Mouse (Mus musculus): Measurements from ENCODE around the gene Mertk. TPM values are rescaled to one million over a fixed set of nuclear protein-coding genes. Genes with fewer than 3 reads are reported as not detected.

The Mertk gene
- total and polyA plus RNA-seq, 3 experiments = 0.05 TPM; not detected in 2

DNA sequence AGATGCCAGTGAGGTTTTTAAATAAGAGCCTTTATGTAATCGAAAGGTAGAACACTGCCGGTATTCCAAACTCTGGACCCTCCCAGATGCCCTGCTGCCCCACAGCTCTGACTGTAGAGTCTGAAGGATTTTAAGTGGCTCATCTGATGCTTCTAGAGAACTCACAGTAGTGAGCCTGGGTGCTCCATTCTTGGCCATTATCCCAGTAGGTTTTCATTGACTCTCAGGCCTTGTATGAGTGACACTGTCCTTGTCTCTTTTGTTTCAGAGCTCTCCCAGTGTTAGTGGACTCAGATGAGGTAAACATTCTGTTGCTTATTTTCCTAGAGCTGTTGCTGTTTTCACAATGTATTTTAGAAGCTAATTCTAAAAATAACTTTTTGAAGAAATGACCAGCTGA is 151.3 kb downstream of the Mertk start:
- TF ChIP-seq MXI1 (IDR thresholded peaks at IDR 0.05; ENCODE audit: low read depth, low read length) = no peak
- no peak for TF ChIP-seq PAX5 (IDR thresholded peaks at IDR 0.05; ENCODE audit: low read length)
- no peak for TF ChIP-seq HCFC1 (IDR thresholded peaks at IDR 0.05; ENCODE audit: low read depth, low read length)
- TF ChIP-seq EP300 (IDR thresholded peaks at IDR 0.05; ENCODE audit: low read length) = no peak
- no peak for TF ChIP-seq RCOR1 (conservative IDR thresholded peaks at IDR 0.05; ENCODE audit: low read depth, low read length)
- no peak for TF ChIP-seq E2F4 (IDR thresholded peaks at IDR 0.05; ENCODE audit: insufficient replicate concordance, low read depth, low read length)
- no peak for TF ChIP-seq CHD1 (IDR thresholded peaks at IDR 0.05; ENCODE audit: low read depth, low read length)
- TF ChIP-seq SMC3 (IDR thresholded peaks at IDR 0.05; ENCODE audit: low read depth, low read length) = no peak
- no peak for TF ChIP-seq SIN3A (IDR thresholded peaks at IDR 0.05; ENCODE audit: low read length)
- no peak for TF ChIP-seq JUND (conservative IDR thresholded peaks at IDR 0.05; ENCODE audit: low read depth, low read length)
- no peak for TF ChIP-seq POLR2AphosphoS2 (IDR thresholded peaks at IDR 0.05; ENCODE audit: low read depth, low read length)
- no peak for TF ChIP-seq ZC3H11A (IDR thresholded peaks at IDR 0.05; ENCODE audit: low read depth, low read length)
- Histone ChIP-seq H3K9me3 (replicated peaks; ENCODE audit: low read length) (no peaks in the 10 kb centered on the region), H3K27me3 (replicated peaks) (no peaks in the 10 kb centered on the region), H3K27ac (ENCODE audit: insufficient read depth, low read depth) (no peak overlapping the region), H3K4me1 (ENCODE audit: control insufficient read depth in 1 of 2, insufficient read depth in 2 of 2) (peaks cover 0 to 6% of the 10 kb centered on the region in 2 experiments; a peak in 2 of 4 replicates), H3K36me3 (replicated peaks in 1 of 2; ENCODE audit: control insufficient read depth in 1 of 2, insufficient read depth in 1 of 2, low read length in 1 of 2) (peaks cover 14 to 64% of the 10 kb centered on the region in 2 experiments), H3K79me2 (replicated peaks; ENCODE audit: control insufficient read depth, extremely low read depth, insufficient read depth, poor library complexity, severe bottlenecking) (no peaks in the 10 kb centered on the region), H3K9ac (ENCODE audit: insufficient read depth, low read depth) (no peak overlapping the region), H3K4me3 (replicated peaks in 1 of 3; ENCODE audit: low read depth in 2 of 3, low read length in 2 of 3, poor library complexity in 1 of 3) (no peak overlapping the region), H3K4me2 (ENCODE audit: insufficient read depth, low read depth, poor library complexity, severe bottlenecking) (no peak overlapping the region)
- no peak for DNase-seq (ENCODE audit: extremely low read depth)
- dilution Hi-C loops (cut with MboI; ENCODE audit: extremely low pct_ligation_motif_present, extremely low pct_unique_long_range_greater_than_20kb, low sequenced_read_pairs) = no loop called here
- in situ Hi-C loops (cut with MboI; ENCODE audit: low pct_ligation_motif_present, low pct_unique_long_range_greater_than_20kb, low sequenced_read_pairs) = no loop called here

Other genes with a start within 250 kb of the Mertk start
- gene Spdye4c, start 107.7 kb upstream of the Mertk start, total RNA-seq (2012; rRNA removed) = not detected in 2 replicates
- not detected in 2 replicates for gene Spdye4c, start 107.7 kb upstream of the Mertk start, total RNA-seq (2014; rRNA removed)
- not detected in 2 replicates for gene Spdye4c, start 107.7 kb upstream of the Mertk start, polyA plus RNA-seq (2012; ENCODE audit: insufficient read length, low read depth)
- gene Anapc1, start 11.6 kb upstream of the Mertk start, total RNA-seq (2012; rRNA removed) = 85.2 and 92.0 TPM in 2 replicates
- gene Anapc1, start 11.6 kb upstream of the Mertk start, total RNA-seq (2014; rRNA removed) = 51.7 and 60.6 TPM in 2 replicates
- gene Anapc1, start 11.6 kb upstream of the Mertk start, polyA plus RNA-seq (2012; ENCODE audit: insufficient read length, low read depth) = 121 and 146 TPM in 2 replicates
- 4.3 and 5.3 TPM in 2 replicates for gene Tmem87b, start 119.2 kb downstream of the Mertk start, total RNA-seq (2012; rRNA removed)
- 6.6 and 8.1 TPM in 2 replicates for gene Tmem87b, start 119.2 kb downstream of the Mertk start, total RNA-seq (2014; rRNA removed)
- gene Tmem87b, start 119.2 kb downstream of the Mertk start, polyA plus RNA-seq (2012; ENCODE audit: insufficient read length, low read depth) = 5.4 and 6.2 TPM in 2 replicates
- gene Fbln7, start 164.0 kb downstream of the Mertk start, total RNA-seq (2012; rRNA removed) = not detected in 2 replicates
- not detected in 2 replicates for gene Fbln7, start 164.0 kb downstream of the Mertk start, total RNA-seq (2014; rRNA removed)
- not detected in 2 replicates for gene Fbln7, start 164.0 kb downstream of the Mertk start, polyA plus RNA-seq (2012; ENCODE audit: insufficient read length, low read depth)
- gene Zc3h8, start 245.1 kb downstream of the Mertk start, total RNA-seq (2012; rRNA removed) = 8.1 and 10.2 TPM in 2 replicates
- 11.7 and 15.3 TPM in 2 replicates for gene Zc3h8, start 245.1 kb downstream of the Mertk start, total RNA-seq (2014; rRNA removed)
- 15.2 and 20.2 TPM in 2 replicates for gene Zc3h8, start 245.1 kb downstream of the Mertk start, polyA plus RNA-seq (2012; ENCODE audit: insufficient read length, low read depth)